Mouse (Mus musculus) urinary bladder, adult 2 months (tissue): ENCODE results near the gene Jup. TPM values are rescaled to one million over a fixed set of nuclear protein-coding genes. Genes with fewer than 3 reads are reported as not detected.
A peak's percentile ranks its signal among the peaks of the same experiment; 100 is the strongest.

Source experiments
- DNase-seq: peaks from one replicate; pipeline ENCODE4 v3.0.0; 2022; ENCODE audit warnings: low spot score
- polyA plus RNA-seq: library from polyadenylated mRNA; depleted of rRNA; stranded (reverse); fragments of >200 nt; gene quantifications from 2 replicates; pipeline ENCODE4 v1.2.3, GENCODE M21; 2012

Gene Jup
- polyA plus RNA-seq, 1 experiment: 92.4 TPM

- DNase-seq: no peak
Observed at GRCm38 (mm10) chr11:100408076-100408834, 10.7 kb upstream of the Jup start.

- DNase-seq: no peak
Observed at GRCm38 (mm10) chr11:100406995-100407705, 9.6 kb upstream of the Jup start.

DNA sequence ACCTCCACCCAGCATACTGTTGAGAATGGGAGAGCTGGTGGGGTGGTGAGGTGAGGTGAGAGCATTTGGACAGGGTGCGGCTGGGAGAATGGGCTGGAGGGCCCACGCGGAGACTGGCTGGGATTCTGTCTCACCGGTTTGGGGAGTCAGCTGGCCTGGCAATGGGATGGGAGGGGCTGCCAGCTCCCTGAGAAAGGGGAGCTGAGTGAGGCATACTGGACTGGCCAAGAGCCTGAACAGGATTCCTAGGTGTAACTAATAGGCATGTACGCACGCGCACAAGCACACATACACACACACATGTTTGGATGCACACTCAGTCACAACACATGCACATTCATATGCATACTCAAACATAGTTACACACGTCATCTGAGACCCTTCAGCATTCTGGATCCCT is 8.7 kb upstream of the Jup start:
- no peak for DNase-seq

DNA sequence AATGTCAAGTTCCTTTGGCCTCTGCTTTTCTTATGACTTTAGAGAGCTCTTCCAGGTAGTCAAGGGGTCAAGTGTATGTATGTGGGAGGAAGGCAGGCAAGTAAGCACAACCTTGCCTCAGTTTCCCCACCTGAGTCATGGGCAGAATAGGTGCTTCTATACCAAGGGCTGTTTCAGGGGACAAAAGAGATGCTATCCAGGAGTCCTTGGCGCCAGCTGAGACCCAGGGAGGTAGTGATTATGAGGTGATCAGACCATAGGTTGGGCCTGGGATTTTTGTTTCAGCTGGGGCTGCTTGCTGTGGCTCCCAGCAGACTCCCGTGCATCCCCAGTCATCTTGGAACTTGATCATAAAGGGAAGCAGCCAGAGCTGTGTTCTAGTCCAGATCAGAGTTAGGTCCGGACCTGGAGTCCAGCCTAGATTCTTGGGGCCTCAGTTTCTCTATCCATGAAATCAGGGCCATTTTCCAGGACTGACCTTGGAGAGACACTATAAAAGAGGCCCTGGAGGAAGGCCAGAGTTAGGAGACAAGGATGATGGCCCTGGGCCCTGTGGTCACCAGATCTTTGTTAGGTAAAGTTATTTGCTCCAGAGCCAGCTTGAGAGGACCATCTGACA is 7.0 kb upstream of the Jup start:
- no peak for DNase-seq

DNA sequence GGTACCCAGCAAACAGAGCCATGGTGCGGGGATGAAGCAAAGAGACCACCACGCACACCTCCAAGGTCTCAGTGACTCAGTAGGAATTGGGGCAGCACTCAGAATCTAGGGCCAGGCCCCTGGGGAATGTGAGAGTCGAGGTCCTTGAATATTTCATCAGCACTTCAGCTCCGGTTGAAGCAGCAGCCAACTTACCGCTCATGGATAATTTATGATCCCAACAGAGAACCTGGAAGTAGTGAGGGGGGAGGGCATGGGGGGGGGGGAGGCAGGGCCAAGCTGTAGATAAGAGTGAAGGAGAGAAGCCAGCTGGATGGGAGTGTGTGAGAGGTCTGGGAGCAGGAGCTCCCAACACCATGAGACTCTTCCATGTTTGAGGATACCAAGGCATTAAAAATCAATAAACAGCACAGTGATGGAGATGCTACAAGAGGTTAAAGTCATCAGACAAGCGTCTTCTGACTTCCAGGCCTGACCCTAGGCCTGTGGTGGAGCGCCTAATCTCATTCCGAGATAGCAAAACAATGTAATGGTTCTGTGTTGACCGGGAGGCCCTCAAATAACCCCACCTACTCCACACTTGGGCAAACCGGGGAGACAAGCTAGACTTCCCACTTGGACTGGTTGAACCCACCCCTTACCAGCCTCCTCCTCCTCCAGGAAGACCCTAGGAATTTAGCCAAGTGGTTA is 6.0 kb upstream of the Jup start:
- DNase-seq: no peak

- DNase-seq: no peak
Observed at GRCm38 (mm10) chr11:100402682-100403081, 5.1 kb upstream of the Jup start.

GRCm38 (mm10) chr11:100402240-100402639 is 4.7 kb upstream of the Jup start:
- DNase-seq: no peak

- no peak for DNase-seq
Observed at GRCm38 (mm10) chr11:100400842-100401241, 3.3 kb upstream of the Jup start.

GRCm38 (mm10) chr11:100399727-100400538 is 2.4 kb upstream of the Jup start:
- no peak for DNase-seq

DNA sequence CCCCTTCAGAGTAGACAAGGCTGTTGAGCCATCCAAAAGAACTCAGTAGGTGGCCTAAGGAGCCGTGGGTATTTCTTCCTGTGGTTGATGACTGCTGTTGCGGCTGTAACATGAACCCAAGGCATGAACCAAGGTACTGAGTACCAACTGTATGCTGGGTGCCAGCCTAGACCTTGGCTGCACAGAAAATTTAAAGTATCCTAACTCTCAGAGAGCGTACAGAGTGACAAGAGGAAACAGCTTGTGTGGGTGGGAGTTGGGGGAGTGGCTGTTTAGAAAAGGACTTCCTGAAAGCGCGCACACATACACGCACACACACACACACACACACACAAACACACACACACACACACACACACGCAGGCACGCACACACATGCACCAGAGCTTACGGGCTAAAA is 1.8 kb upstream of the Jup start:
- no peak for DNase-seq

GRCm38 (mm10) chr11:100398517-100398916 is 954 bp upstream of the Jup start:
- no peak for DNase-seq

DNA sequence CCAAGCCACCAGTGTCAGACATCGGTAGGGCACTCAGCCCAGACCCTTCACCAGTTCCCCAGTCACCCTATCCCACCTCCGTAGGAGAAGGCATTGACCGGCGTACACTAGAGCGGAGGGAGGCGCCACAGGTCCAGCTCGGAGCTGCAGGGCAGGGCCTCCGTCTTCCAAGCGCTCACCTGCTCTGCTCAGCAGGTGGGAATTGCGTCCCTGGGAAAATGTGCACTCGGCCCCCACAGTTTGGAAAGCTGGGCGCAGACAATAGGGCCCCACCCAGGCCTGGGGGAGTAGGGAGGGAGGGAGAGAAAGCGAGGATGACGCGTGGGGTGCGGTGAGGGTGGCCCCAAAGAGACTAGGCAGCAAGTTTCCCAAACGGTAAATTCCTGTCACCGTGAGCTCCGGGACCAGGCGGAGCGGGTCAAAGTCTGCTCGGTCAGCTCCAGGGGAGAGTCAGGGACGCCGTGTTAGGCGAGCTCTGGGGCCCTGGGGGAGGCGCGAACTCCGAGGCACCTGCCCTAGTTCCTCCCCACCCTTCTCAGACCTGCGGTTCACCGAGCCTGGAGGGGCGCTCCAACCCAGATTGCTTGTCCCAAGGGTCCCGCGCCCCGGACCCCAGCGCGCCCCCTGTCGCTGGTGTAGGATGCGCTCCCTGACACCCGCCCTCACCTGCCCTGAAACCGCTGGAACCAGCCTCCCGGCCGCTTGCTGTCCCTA is 520 bp downstream of the Jup start:
- DNase-seq: peak; percentile 61

- no peak for DNase-seq
Observed at GRCm38 (mm10) chr11:100395861-100396631, 1.5 kb downstream of the Jup start.

DNA sequence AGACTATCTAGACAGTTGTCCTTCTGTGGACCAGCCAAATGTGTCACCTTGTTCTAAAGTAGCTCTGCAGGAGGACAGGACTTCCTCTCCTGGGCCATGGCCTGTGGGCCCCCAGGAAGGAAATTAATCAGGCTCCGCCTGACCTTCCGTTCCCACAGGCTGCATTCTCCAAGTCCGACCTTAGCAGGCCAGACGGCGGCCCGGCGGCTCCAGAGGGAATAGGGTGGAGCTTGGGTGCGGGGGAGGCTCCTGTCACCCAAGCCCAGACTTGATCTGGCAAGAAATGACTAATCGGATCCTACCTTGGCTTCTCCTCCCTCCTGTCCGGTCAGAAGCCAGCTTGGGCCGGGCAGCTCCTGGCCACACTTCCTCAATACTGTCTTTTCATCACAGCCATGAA is 2.4 kb downstream of the Jup start:
- DNase-seq: peak; percentile 67

DNA sequence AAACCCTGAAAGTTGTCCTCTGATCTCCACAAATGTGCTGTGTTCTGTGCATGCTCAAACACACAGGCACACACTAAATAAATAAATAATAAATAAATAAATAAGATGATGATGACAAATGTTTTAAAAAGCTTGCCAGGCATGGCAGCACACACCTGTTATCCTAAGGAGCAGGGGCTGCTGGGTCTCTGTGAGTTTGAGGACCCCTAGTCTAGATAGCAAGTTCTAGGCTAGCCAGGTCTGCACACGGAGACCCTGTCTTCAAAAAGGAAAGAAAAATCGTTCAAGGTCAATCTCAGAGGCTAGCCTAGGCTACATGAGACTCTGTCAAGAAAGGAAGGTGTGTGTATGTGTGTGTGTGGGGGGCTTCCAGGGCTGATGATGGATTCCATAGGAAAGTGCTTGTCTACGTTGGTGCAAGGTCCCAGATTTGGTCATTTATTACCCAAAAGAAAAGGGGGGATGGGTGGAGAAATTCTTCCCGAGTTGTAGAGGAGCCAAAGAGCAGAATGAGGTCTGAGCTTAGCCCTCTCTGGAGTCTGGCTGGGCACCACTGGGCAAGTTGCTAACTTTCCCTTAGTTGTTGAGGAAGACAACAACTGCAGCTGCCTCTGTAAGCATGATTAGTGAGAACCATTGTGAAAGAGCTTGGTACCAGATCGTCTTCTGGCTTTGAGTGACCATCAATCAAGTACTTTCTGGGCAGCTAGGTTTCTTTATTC is 3.0 kb downstream of the Jup start:
- no peak for DNase-seq

DNA sequence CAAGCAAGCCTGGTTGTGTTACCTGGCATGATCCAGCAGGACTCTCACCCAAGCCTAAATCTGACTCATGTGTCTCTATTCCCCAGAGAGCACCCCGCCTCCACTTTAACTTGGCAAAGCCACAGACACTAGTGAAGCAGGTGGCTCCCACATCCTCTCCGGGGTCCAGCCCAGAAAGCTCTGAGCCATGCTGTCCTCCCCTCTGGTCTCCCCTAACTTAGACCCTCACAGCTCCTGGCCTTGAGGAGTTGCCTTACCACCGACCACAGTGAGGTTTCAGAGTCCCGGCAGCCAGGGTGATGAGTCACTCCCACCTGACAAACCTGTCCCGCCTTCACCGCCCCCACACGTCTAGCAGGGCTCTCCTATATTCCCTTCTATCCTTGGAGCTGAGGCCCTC is 3.8 kb downstream of the Jup start:
- peak; percentile 56 for DNase-seq

DNA sequence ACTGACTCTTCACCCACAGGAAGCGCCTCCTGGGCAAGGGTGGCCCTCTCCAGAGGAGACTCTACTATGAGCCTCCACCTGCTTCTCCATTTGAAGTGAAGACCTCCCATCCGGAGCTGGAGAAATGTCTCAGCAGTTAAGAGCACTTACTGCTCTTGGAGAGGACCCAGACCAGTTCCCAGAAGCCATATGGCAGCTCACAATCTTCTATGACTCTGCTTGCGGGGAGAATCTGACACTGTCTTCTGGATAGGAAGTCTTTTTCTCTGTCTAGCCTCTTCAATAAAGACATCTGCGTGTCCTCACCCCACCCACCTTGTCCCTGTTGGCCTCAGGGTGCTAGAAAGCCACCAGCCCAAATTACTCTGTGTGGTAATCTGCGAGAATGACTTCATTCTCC is 4.6 kb downstream of the Jup start:
- no peak for DNase-seq

DNA sequence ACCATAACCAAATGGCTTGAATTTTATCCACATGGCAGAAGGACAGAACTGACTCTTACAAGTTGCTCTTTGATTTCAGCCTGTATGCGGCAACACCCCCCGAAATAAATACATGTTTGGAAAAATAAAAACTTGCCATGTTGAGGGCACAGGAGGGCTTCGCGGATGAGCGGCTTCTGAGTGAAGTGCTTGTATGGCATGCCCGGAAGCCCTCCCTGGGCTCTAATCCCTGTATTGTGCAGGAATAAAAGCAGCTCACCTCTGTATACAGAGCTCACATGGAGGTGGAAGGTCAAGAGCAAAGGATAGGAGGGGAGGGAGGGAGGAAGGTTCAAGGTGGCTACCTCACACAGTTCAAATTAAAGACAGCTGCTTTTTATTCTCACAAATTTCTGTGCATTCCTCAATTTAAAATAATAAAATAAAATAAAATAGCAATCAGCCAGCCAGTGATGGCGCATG is 5.6 kb downstream of the Jup start:
- DNase-seq: no peak
